ENCODE assay signal across 29 mouse cellular contexts in genomic region chr12:8845443-8845842, GRCm38 (mm10).
DNase-seq lines count a peak whose midpoint lies in the region; ATAC-seq lines count a peak whose summit lies in the region.
"Had no signal": no experiment of that assay in that cellular context is flagged by ENCODE, and none has a peak within 500 bp of the region (broad histone marks: within the 10 kb centered on the region; RNA-seq: fewer than 3 reads in every experiment).

No protein-coding gene starts in this region.

- H3K27me3 ChIP-seq in embryonic facial prominence, embryonic 13.5 days: no peaks in the 10 kb centered on the region
- H3K27me3 ChIP-seq: embryonic facial prominence, embryonic 15.5 days had no signal

- DNase-seq in brain, adult 2 months (ENCODE audit: low read depth, low spot score): peak; percentile 96
- DNase-seq in cerebellum, adult 18-20 months: peak; percentile 80 to 89
- DNase-seq in cerebellum, postnatal 14 days: peak; percentile 81 to 87
- DNase-seq in urinary bladder, postnatal 4 days (ENCODE audit: low spot score in 2 of 2): no peak
- no peak for DNase-seq in kidney, postnatal 4 days
- DNase-seq in lung, postnatal 36 days: no peak
- DNase-seq: adrenal gland, adult 8-10 months; forebrain, postnatal 0 days; gastrocnemius, postnatal 14 days; heart, adult 11 months; heart, postnatal 10 days; kidney, postnatal 25 days; liver, postnatal 0 days; right cerebral cortex, adult 18-20 months; right cerebral cortex, postnatal 4 days; thymus, adult 2 months had no signal

- no peak overlapping the region for H3K9ac ChIP-seq in embryonic facial prominence, embryonic 13.5 days
- H3K9ac ChIP-seq: embryonic facial prominence, embryonic 15.5 days; forebrain, postnatal 0 days; liver, postnatal 0 days had no signal

- no peak overlapping the region for H3K4me3 ChIP-seq in embryonic facial prominence, embryonic 13.5 days
- H3K4me3 ChIP-seq: embryonic facial prominence, embryonic 15.5 days; forebrain, embryonic 10.5 days; hindbrain, embryonic 10.5 days; midbrain, embryonic 10.5 days; myocyte had no signal

- peaks cover 47% of the 10 kb centered on the region for H3K4me1 ChIP-seq in embryonic facial prominence, embryonic 13.5 days

- WGBS in embryonic facial prominence, embryonic 13.5 days: 89% methylated on average over 8 of the region's 8 CpGs

- no peak for ATAC-seq in embryonic facial prominence, embryonic 13.5 days (ENCODE audit: insufficient number of reproducible peaks, insufficient read depth, low FRiP score, low TSS enrichment, low read depth)
- no peak for ATAC-seq in erythroblast, adult 5-6 weeks (replicated peaks; ENCODE audit: low FRiP score, poor library complexity, severe bottlenecking)
- ATAC-seq: forebrain, postnatal 0 days; hindbrain, postnatal 0 days; intestine, embryonic 16.5 days; liver, postnatal 0 days; lung, postnatal 0 days; midbrain, embryonic 16.5 days had no signal

- H3K36me3 ChIP-seq in embryonic facial prominence, embryonic 13.5 days: no peaks in the 10 kb centered on the region
- H3K36me3 ChIP-seq: embryonic facial prominence, embryonic 15.5 days; forebrain, embryonic 10.5 days; hindbrain, embryonic 10.5 days; midbrain, embryonic 10.5 days had no signal

- H3K9me3 ChIP-seq in embryonic facial prominence, embryonic 13.5 days: no peaks in the 10 kb centered on the region
- H3K9me3 ChIP-seq: embryonic facial prominence, embryonic 15.5 days; forebrain, embryonic 10.5 days; hindbrain, embryonic 10.5 days; midbrain, embryonic 10.5 days had no signal

- H3K27ac ChIP-seq in embryonic facial prominence, embryonic 13.5 days: peak overlapping the region; percentile 96
- H3K27ac ChIP-seq: hindbrain, postnatal 0 days; midbrain, embryonic 10.5 days had no signal

- no peak overlapping the region for H3K4me2 ChIP-seq in embryonic facial prominence, embryonic 13.5 days
- H3K4me2 ChIP-seq: embryonic facial prominence, embryonic 15.5 days; heart, embryonic 11.5 days; liver, embryonic 11.5 days had no signal

Comparison
In these comparisons a context has a peak if more than half of its experiments do, and no peak if none do; other contexts are left out.
1. DNase-seq: peak in brain, adult 2 months (single experiment), cerebellum, adult 18-20 months (2 of 2) and cerebellum, postnatal 14 days (2 of 2); none in urinary bladder, postnatal 4 days (0 of 2), kidney, postnatal 4 days (0 of 2) and lung, postnatal 36 days (single experiment).